Mouse (Mus musculus) heart, postnatal 25 days (tissue): ENCODE results near the gene Olfm2. TPM values are rescaled to one million over a fixed set of nuclear protein-coding genes. Genes with fewer than 3 reads are reported as not detected.
"Not testable (repeated sequence)": the region's sequence is repeated elsewhere in the genome, so short reads cannot be mapped to it uniquely, and the experiment has no call there.

Experiments used
- DNase-seq: peaks from one replicate; pipeline ENCODE4 v3.0.0; 2022; ENCODE audit warnings: low spot score
- intact Hi-C: fragments of 180-260 bp; cut with DNase I; formaldehyde crosslinking; loops from one replicate; pipeline ENCODE4 v1.15.1; 2025
- total RNA-seq, 2 experiments: library from RNA; stranded (reverse); gene quantifications; 2 replicates each; pipeline ENCODE4 v1.2.3; 2021

Olfm2 gene
- total RNA-seq, 2 experiments from 2014 or later, result 0.18 TPM; not detected in 1

DNA sequence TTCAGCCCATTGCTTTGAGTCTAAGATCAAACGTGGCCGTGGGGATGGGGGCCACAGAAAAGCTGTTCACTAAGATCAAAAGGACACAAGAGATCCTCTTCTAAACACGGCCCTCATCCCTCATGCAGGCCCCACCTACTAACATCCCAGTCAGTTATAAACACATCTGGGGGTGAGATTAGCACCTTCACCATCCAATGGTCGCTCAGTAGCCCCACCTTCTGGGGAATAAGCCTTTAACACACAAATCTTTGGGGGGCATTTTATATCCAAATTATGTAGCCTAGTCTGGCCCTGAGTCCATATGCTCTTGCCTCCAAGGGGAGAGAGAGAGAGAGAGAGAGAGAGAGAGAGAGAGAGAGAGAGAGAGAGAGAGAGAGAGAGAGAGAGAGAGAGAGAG lies 40.2 kb downstream of the Olfm2 start:
- intact Hi-C loops, result no loop called here
- no peak for DNase-seq

DNA sequence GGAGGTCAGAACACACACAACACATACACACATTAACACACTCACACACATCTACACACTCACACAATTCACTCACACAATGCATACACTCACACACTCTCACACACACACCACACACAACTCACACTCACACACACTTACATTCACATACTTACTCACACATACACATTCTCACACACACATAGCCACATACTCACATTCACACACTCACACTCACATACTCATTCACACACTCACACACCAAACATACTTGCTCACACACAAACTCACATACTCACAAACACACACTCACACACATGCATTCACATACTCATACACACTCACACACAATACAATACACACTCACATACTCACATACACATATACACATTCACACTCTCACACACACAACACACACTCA lies 40.7 kb downstream of the Olfm2 start:
- intact Hi-C loops, result no loop called here
- no peak for DNase-seq

DNA sequence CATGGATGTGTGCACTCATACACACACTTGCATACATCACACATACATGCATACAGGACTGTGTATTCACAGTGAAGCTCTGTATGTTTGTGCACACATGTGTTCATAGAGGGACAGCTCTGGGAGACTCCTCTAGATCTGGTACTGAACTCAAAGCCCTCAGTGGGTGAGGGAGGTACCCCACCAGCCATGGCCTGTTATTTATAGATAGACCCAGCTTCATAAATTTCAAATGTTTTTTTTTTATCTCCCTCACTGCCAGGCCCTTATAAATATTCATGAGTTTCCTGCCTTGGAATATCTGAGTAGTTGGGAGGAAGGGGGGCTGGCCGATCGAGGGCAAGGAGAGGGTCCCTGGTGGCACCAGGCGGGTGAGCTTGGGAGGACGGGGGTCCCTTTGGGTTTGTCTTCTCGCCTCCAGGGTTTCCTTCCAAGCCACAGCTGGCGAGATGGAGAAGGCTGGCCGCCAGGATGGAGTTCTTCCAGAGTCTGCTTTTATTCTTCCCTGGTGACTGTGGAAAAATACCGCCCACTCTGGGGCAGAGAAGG lies 42.2 kb downstream of the Olfm2 start:
- DNase-seq, result no peak
- intact Hi-C loops, result no loop called here

DNA sequence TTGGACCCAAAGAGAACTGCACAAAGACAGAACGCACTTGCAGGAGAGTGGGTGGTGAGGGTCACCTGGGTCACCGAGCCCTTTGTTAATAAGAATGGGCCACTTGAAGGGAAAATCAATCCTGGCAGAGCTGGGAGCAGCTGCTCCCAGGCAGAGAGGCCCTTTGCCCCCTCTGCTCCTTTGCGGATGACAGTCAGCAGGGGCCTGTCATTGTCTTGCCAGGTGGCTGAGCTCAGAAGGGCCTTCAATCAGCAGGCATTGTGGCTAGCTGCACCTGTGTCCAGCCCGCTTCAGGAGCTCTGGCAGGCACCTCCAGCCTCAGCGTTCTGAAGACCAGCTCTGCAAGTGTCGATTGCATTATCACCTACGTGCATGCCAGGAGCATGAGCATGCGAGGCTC lies 48.7 kb downstream of the Olfm2 start:
- DNase-seq, result no peak

DNA sequence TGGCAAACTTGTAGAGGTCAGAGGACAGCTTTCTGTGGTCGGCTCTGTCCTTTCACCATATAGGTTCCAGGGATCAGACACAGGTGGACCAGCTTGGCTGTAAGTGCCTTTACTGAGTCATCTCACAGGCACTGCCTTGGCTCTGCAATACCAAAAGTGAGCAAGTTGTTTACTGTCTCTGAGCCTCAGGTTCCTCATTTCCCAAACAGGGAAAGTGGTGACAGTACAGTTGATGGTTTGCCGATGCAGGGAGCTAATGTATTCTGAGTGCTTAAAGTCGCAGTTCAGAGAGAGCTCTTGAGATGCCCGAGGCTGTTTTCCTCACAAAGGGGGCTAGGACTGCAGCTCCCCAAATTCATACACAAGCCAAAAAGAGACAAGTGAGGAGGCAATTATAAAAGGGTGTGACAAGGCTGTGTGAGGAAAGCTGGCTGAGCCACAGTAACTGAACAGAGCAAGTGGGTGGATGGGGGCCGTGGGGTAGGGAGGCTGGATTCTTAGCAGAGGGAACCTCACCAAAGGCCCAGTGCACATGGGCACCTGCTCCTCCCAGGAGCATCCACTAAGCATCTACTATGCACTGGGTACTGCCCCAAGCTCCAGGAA lies 49.9 kb downstream of the Olfm2 start:
- intact Hi-C loops, result no loop called here
- DNase-seq, result no peak

More for the DNA sequence above, 48.7 kb downstream of the Olfm2 start:
- intact Hi-C loops, result no loop called here

DNA sequence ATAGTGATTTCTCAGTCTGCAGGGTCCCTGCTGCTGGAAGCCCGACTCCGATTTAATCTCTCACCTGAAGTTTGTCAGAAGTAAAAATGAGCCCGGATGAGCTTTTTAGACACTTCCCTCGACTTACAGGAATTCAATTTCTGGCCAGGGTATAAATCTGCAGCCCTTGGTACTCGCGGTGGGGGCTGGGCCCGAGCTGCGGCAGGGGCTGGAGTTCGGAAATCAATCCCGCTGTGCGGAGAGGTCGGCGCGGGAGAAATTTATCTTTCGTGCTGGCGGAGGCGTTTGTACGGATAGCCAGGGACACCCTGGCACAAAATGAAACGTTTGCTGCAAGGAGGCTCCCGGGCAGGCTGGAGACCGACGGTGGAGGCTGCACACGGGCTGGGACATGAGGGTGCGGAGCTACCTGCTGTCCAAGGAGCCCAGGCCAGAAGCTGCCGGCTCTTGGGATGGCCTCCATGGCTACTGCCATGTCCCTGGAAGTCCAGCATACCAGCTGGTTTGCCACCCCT lies 51.4 kb downstream of the Olfm2 start:
- intact Hi-C loops, result no loop called here
- DNase-seq, result no peak

DNA sequence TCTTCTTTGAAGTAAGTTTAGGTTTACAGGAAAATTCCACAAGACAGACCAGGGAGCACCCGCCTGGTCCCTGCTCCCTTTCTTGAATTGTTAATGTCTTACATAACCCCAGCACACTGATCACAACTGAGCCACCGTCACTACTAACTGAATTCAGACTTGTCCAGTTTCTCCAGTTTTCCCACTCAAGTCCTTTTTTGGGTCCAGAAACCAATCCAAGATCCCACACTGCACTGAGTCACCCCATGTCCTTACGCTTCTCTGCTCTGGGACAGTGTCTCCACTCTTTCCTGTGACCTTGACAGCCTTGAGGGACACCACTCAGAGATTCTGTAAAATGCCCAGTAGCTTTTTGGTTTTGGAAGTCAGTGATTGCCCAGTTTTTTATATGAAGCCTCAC lies 53.3 kb downstream of the Olfm2 start:
- intact Hi-C loops, result no loop called here
- DNase-seq, result no peak

DNA sequence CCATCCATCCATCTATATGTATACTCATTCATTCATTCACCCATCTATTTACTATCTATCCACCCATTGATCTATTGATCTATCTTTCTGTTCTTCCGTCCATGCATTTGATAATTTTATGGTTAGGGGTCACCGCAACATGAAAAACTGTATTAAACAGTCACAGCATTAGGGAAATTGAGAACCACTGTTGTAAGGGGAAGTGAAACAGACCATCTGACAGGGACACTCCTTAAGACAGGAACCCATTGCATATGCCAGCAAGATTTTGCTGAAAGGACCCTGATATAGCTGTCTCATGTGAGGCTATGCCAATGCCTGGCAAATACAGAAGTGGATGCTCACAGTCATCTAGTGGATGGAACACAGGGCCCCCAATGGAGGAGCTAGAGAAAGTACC lies 55.7 kb downstream of the Olfm2 start:
- DNase-seq, result not testable (repeated sequence)

DNA sequence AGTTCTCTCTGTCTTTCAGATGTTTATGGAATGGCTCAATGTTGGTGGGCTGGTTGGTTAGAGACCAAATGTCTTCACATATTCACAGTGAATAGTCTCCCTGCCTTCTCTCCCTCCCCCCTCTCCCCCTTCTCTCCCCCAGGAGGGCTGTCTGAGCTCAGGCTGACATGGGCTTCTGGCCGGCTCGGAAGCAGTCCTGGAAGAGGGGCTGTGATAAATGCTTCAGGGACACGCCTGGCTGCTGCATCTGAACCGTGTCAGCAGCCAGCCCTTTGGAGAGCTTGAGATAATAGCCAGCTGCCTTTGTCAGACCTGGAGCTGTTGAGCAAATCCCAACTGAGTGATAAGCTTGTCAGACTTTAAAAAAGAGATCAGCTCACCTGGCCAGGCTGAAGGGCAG lies 56.2 kb downstream of the Olfm2 start:
- intact Hi-C loops, result no loop called here

More for the DNA sequence above, 55.7 kb downstream of the Olfm2 start:
- intact Hi-C loops, result not testable (repeated sequence)

DNA sequence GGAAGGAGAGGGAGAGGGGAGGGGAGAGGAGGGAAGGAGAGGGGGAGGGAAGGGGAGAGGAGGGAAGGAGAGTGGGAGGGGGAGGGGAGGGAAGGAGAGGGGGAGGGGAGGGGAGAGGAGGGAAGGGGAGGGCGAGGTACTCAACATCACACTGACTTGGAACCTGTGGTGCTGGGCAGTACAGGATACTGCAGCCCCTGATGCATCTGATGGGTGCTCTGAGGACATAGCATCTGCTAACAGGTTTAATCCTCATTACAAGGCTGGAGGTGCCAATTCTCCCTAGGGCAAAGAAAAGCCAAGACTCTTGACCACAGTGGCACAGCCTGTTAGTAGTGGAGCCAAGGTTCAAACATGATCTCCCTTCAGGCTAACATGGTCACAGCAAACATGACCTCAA lies 56.7 kb downstream of the Olfm2 start:
- DNase-seq, result no peak
- intact Hi-C loops, result no loop called here

More for the DNA sequence above, 56.2 kb downstream of the Olfm2 start:
- DNase-seq, result no peak

DNA sequence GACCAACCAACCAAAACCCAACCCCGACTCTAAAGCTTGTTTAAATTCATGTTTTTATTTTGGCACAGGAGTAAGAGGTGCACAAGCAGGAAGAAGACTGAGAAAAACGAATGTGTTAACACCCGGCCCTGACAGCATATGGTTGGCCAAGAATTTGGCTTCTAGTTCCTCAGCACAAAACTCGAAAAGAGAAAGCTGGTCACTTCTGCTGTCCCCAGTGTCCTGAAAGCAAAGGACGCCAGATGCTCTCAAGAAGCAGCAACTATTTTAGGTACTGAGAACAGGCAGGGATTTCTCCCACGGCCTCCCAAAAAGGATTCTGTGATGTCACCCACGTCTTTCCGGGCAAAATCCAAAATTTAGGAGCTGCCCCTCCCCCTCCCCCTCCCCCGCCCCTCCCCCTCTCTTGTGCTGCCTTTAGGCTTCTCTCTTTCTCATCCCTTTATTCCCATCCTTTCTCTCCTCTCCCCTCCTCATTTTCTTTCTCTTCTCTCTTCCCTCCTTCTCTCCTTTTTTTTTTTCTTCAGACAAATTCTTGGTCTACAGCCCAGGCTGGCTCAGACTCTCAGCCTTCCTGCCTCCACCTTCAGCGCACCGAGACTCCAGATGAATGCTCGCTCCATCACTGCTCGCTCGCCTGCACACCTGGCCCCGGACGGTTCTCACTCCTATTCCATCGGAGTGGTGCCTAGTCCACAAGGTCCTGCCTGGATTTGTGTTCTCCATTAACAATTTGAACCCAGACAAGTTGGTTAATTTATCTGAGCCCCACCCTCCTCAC lies 60.9 kb downstream of the Olfm2 start:
- no peak for DNase-seq
- intact Hi-C loops, result no loop called here

DNA sequence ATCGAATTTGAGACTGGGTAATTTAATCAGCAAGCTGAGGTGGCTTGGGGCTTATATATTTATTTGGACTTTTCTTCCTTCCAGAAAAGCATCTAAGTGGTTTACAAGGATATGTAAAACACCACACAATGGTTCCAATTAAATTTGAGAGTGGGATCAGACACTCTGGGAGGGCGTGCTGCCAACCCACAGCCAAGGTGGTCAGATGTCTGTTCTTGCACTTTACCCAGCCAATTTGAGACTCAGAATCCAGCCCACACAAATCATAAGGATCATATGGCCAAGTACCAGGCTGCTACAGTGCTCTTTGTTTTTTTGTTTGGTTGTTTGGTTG lies 63.8 kb downstream of the Olfm2 start:
- no peak for DNase-seq
- intact Hi-C loops, result no loop called here

DNA sequence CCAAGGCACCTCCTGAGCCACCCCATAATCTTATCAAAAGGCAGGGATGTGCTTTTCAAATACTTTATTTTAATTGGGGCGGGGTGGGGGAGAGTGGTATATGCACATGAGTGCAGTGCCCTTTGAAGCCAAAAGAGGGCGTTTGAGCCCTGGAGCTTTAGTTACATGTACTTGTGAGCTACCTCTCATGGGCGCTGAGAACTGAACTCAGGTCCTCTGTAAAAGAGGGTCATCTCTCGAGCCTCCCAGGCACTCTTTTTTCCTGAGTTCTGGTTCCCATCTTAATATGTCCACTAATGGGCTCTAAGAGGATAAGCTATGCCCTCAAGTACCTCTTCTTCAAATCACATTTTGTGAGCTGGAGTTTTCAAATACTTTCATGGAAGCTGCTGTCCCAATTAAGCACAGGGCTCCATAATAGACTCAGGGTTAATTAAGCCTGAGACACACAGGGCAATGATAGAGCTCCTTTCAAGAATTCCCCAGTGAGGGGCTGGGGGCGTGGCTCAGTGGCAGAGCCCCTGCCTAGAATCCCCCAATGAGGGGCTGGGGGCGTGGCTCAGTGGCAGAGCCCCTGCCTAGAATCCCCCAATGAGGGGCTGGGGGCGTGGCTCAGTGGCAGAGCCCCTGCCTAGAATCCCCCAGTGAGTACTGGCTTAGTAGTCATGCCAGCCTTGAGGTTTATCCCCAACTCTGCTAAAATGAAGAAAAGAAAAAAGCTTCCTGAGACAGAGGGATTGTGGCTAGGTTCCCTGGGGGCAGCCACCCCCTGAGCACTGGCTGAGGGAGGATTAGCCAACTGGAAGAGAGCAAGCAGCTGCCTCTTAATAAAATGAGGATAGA lies 64.4 kb downstream of the Olfm2 start:
- intact Hi-C loops, result no loop called here
- DNase-seq, result no peak

DNA sequence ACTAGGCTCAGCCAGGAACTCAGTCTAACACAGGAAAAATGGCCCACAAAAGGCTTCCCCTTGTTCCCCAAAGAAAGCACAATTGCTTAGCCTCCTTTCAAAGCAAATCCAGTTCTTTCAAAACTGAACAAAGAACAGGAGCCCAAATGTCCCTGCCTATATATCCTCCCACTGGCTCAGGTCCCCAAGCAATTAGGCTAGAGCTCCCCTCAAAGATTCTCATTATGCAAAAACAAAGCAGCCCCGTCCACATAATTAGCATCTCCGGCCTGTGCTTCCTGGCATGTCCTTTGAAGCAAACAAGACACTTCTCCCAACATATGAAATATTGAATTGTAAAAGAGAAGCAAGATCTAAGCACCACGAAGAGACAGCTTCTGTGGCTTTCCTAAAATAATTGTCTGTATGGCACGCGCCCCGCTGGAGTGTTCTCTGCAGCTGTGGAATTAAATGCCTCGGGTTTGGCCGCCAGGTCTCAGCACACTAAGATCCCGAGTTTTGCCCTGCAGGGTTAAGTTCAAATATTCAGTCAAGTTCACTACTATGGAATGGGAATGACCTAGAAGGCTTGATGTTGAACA lies 65.7 kb downstream of the Olfm2 start:
- intact Hi-C loops, result no loop called here

DNA sequence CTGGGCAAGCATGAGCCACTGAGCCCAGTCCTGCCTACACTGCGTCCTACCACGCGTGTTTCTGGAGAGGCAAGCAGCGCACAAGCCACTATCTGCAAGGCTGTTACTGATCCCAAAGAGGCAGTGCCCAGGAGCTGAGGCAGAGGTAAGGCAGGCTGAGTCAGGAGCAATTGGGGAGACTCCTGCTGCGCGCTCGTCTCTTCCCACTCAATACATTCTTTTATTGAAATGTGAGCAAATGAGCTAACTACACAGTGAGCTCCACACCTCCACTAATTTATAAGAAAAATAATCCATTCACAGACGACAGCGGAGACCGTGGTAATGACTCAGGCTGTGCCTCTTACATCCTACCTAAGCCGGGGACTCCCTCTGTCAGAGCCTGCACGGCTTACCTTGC lies 68.3 kb downstream of the Olfm2 start:
- intact Hi-C loops, result no loop called here
- DNase-seq, result no peak

More for the DNA sequence above, 65.7 kb downstream of the Olfm2 start:
- no peak for DNase-seq

DNA sequence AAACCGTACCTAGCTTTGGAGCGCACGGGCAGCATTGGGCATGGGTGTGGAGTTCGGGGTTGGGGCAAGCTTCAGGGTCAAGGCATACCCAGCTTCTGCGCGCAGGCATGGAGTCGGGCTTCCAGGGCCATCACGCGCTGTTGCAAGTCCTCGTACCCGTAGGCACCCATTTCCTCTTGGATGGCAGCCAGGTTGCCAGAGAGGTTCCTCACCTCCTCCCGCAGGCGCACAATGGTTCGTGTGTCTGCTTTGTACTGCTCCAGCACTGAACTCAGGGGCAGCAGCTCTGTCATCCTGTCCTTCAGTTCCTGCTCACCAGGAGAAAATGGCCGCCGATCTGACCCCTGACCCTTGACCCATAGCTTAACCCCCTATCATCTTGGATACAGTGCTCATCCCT lies 74.1 kb downstream of the Olfm2 start:
- DNase-seq, result no peak
- intact Hi-C loops, result no loop called here

DNA sequence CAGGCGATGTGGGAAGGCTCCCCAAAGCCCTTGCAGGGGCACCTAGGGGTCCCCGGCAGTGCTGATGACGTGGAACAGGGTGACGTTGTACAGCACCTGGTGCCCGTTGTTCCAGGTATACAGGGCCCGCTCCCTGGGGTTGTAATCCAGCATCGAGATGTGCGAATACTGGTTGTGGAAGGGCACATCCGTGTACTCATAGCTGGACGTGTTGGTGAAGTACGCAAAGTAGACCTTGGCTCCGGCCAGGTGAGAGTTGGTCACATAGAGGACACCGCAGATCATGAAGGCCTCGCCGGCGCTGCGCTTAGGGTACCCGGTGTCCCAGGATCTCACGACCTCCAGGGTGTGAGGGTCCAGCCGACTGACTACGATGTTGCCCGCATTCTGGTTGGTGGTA lies 78.1 kb downstream of the Olfm2 start:
- intact Hi-C loops, result no loop called here
- no peak for DNase-seq

DNA sequence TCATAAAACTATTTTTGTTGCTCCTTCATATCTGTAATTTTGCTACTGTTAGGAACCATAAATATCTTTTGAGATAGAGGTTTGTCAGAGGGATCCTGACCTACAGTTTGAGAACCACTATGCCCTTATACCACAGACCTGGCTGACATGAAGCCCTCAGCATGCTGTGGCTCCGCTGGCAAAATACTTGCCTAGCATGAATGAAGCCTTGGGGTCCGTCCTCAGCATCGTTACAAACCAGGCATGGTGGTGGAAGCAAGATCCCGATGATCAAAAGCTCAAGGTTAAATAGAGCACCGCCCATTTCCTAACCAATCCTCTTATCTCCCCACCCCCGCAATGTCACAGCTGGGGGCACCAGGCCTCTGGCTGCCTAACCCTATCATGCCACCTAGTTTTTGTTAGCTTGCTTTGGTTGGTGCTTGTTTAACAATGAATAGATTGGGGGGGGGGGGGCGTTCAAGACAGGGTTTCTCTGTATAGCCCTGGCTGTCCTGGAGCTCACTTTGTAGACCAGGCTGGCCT lies 79.6 kb downstream of the Olfm2 start:
- intact Hi-C loops, result no loop called here
- DNase-seq, result no peak

DNA sequence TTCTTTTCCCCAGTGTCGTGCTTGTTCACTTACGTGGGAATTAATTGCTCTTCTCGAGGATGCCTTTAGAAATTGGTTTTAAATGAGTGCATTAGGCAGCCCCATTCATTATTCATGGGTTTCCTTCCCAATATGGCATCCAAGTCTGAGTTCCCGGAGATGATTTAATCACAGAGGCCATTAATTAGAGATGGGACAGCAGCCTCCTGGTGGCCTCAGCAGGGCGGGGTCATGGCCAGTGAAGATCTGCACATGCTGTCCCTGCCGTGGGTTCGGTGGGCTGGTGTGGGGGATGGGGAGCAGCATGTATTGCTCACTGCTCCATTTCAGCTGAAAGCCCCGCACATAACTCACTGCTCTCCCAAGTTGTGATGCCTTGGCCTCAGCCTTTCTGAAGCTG lies 80.2 kb downstream of the Olfm2 start:
- no peak for DNase-seq
- intact Hi-C loops, result loop anchor here (2.0 kb wide), 1 partner anchor 63 kb away; no protein-coding TSS in a partner anchor
